Mouse (Mus musculus) ES-Bruce4 (cell line): ENCODE results near the gene Gna12.

ENCODE experiments used
- CTCF ChIP-seq: IDR thresholded peaks from one replicate; pipeline ENCODE4 v1.8.1; 2011; ENCODE audit warnings: low read depth, low read length
- EP300 ChIP-seq: IDR thresholded peaks from 2 replicates; pipeline ENCODE4 v1.6.1; 2011; ENCODE audit warnings: low read depth, low read length; ENCODE audit not compliant: insufficient read depth
- POLR2A ChIP-seq: IDR thresholded peaks from one replicate; pipeline ENCODE4 v1.8.1; 2011; ENCODE audit warnings: low read length; ENCODE audit not compliant: insufficient read depth

- TF ChIP-seq CTCF (no peak), EP300 (no peak), POLR2A (no peak)
Measured at GRCm38 (mm10) chr5:140768333-140768732, 61.9 kb downstream of the Gna12 start.
